Mouse (Mus musculus): ENCODE measurements at regions not wholly inside any gene's neighbourhood (a gene's known extent, or its start where the extent isn't known, plus 50 kb on each side); places are given as distances from the start of the nearest gene placed in this dataset.
"Not testable (repeated sequence)": the region's sequence is repeated elsewhere in the genome, so short reads cannot be mapped to it uniquely, and the experiment has no call there.

GRCm38 (mm10) chr10:19491513-19492380 is 100.0 kb upstream of the Ifngr1 start:
- DNase-seq (ENCODE audit: low spot score in 2 of 2): peak; percentile 23 to 45

GRCm38 (mm10) chr10:19494461-19495105 is 97.2 kb upstream of the Ifngr1 start:
- DNase-seq (ENCODE audit: low spot score in 2 of 2): no peak

GRCm38 (mm10) chr10:19498112-19498511 is 93.6 kb upstream of the Ifngr1 start:
- DNase-seq (ENCODE audit: low spot score in 2 of 2): no peak

- no peak for DNase-seq (ENCODE audit: low spot score in 2 of 2)
These were observed 88.9 kb upstream of the Ifngr1 start for GRCm38 (mm10) chr10:19502874-19503273.

- DNase-seq (ENCODE audit: low spot score in 2 of 2): no peak
These were observed 87.6 kb upstream of the Ifngr1 start for GRCm38 (mm10) chr10:19503846-19504765.

GRCm38 (mm10) chr10:19505174-19505573 is 86.6 kb upstream of the Ifngr1 start:
- no peak for DNase-seq (ENCODE audit: low spot score in 2 of 2)

- no peak for DNase-seq (ENCODE audit: low spot score in 2 of 2)
These were observed 85.8 kb upstream of the Ifngr1 start for GRCm38 (mm10) chr10:19505979-19506378.

GRCm38 (mm10) chr10:19506434-19506833 is 85.3 kb upstream of the Ifngr1 start:
- DNase-seq (ENCODE audit: low spot score in 2 of 2): no peak

GRCm38 (mm10) chr10:19508221-19508745 is 83.5 kb upstream of the Ifngr1 start:
- no peak for DNase-seq (ENCODE audit: low spot score in 2 of 2)

GRCm38 (mm10) chr10:19510047-19510446 is 81.7 kb upstream of the Ifngr1 start:
- no peak for DNase-seq (ENCODE audit: low spot score in 2 of 2)

- not testable (repeated sequence) for DNase-seq (ENCODE audit: low spot score in 2 of 2)
These were observed 77.4 kb upstream of the Ifngr1 start for GRCm38 (mm10) chr10:19514366-19514765.

- DNase-seq (ENCODE audit: low spot score in 2 of 2): no peak
These were observed 76.9 kb upstream of the Ifngr1 start for GRCm38 (mm10) chr10:19514837-19515236.

GRCm38 (mm10) chr10:19516011-19516410 is 75.7 kb upstream of the Ifngr1 start:
- DNase-seq (ENCODE audit: low spot score in 2 of 2): no peak

GRCm38 (mm10) chr10:19517093-19517492 is 74.7 kb upstream of the Ifngr1 start:
- DNase-seq (ENCODE audit: low spot score in 2 of 2): no peak

GRCm38 (mm10) chr10:19518763-19519162 is 73.0 kb upstream of the Ifngr1 start:
- no peak for DNase-seq (ENCODE audit: low spot score in 2 of 2)

GRCm38 (mm10) chr10:19522198-19522597 is 69.6 kb upstream of the Ifngr1 start:
- no peak for DNase-seq (ENCODE audit: low spot score in 2 of 2)

GRCm38 (mm10) chr10:19525939-19526338 is 65.8 kb upstream of the Ifngr1 start:
- DNase-seq (ENCODE audit: low spot score in 2 of 2): no peak

- no peak for DNase-seq (ENCODE audit: low spot score in 2 of 2)
These were observed 65.4 kb upstream of the Ifngr1 start for GRCm38 (mm10) chr10:19526353-19526752.

GRCm38 (mm10) chr10:19529655-19530054 is 62.1 kb upstream of the Ifngr1 start:
- no peak for DNase-seq (ENCODE audit: low spot score in 2 of 2)

GRCm38 (mm10) chr10:19530056-19530455 is 61.7 kb upstream of the Ifngr1 start:
- DNase-seq (ENCODE audit: low spot score in 2 of 2): no peak

GRCm38 (mm10) chr10:19531452-19531851 is 60.3 kb upstream of the Ifngr1 start:
- DNase-seq (ENCODE audit: low spot score in 2 of 2): no peak

- no peak for DNase-seq (ENCODE audit: low spot score in 2 of 2)
These were observed 59.0 kb upstream of the Ifngr1 start for GRCm38 (mm10) chr10:19532790-19533189.
